Mouse (Mus musculus): ENCODE data around the gene Mok. TPM values are rescaled to one million over a fixed set of nuclear protein-coding genes. Genes with fewer than 3 reads are reported as not detected.

The Mok gene
- polyA plus RNA-seq, 1 experiment from 2014 or later: 12.3 TPM

Other genes starting within 250 kb of the Mok start
- gene Dync1h1, start 239.5 kb downstream of the Mok start, polyA plus RNA-seq (2015; fragmentation: Nextera tagmentation; extraction: Ambion mirVana): 71.1 and 72.5 TPM in 2 replicates
- gene 1700001K19Rik, start 158.3 kb downstream of the Mok start, polyA plus RNA-seq (2015; fragmentation: Nextera tagmentation; extraction: Ambion mirVana): 0.17 TPM in 1 of 2 replicates, not detected in the other
- gene Hsp90aa1, start 138.2 kb downstream of the Mok start, polyA plus RNA-seq (2015; fragmentation: Nextera tagmentation; extraction: Ambion mirVana): 1,438 and 1,488 TPM in 2 replicates
- gene Wdr20, start 103.0 kb downstream of the Mok start, polyA plus RNA-seq (2015; fragmentation: Nextera tagmentation; extraction: Ambion mirVana): 23.2 and 24.2 TPM in 2 replicates
- 5.0 and 5.1 TPM in 2 replicates for gene Zfp839, start 9.3 kb upstream of the Mok start, polyA plus RNA-seq (2015; fragmentation: Nextera tagmentation; extraction: Ambion mirVana)
- 87.6 and 88.5 TPM in 2 replicates for gene Cinp, start 48.2 kb upstream of the Mok start, polyA plus RNA-seq (2015; fragmentation: Nextera tagmentation; extraction: Ambion mirVana)
- gene Tecpr2, start 48.3 kb upstream of the Mok start, polyA plus RNA-seq (2015; fragmentation: Nextera tagmentation; extraction: Ambion mirVana): 6.2 TPM in 2 replicates
- 10.5 and 12.6 TPM in 2 replicates for gene Ankrd9, start 138.1 kb upstream of the Mok start, polyA plus RNA-seq (2015; fragmentation: Nextera tagmentation; extraction: Ambion mirVana)
- 4.5 and 6.0 TPM in 2 replicates for gene Rcor1, start 198.4 kb upstream of the Mok start, polyA plus RNA-seq (2015; fragmentation: Nextera tagmentation; extraction: Ambion mirVana)

Data from neural tube, embryonic 15.5 days (tissue).